Mouse (Mus musculus): ENCODE measurements around the gene Atp6v1c2. TPM values are rescaled to one million over a fixed set of nuclear protein-coding genes. Genes with fewer than 3 reads are reported as not detected.

The Atp6v1c2 gene
- 1 to 10 TPM; 4.4 to 4.6 TPM for total RNA-seq (2021)

DNA sequence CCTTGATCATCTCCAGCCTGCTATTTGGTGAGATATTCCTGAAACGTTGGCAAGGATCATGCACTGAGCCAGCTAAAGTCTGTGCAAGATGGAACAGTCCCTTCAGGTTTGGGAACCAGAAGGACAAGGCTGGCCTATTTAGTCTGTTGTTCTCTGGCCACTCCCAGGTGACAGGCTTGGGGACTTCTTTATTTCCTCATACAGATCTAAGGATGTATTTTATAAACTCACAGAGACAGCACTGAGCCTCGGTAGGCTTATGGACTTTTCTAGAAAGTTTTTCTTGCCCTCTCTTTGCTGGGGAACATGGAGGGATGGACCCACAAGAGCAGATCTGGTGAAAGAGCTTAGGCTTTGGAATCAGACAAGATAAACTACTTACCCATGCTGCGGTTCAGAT, at the start of gene Atp6v1c2:
Gene Atp6v1c2 (minus strand): TSS at position 101 of the 400 bp plus-strand sequence.
- no peak for DNase-seq (ENCODE audit: low spot score in 2 of 2)
- intact Hi-C loops (cut with DNase I) = no loop called here

DNA sequence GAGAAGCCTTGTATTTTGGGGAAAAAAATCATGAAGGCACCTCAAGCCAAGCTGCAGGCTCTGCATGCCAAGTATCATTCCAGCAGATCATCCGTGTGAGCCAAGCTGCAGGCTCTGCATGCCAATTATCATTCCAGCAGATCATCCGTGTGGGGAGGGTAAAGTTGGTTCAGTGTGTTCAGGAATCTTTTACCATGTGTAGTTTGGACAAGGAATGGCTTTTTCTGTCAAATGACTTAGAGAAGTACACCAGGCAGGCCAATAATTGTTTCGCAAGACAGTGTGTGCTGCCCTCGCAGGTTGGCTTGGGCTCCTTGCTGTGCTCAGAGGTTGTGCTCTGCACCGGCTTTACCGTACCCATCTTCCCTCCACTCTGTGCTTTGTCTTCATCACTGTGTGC, 47.4 kb upstream of the Atp6v1c2 start:
- DNase-seq (ENCODE audit: low spot score in 2 of 2) = no peak
- intact Hi-C loops (cut with DNase I) = no loop called here

DNA sequence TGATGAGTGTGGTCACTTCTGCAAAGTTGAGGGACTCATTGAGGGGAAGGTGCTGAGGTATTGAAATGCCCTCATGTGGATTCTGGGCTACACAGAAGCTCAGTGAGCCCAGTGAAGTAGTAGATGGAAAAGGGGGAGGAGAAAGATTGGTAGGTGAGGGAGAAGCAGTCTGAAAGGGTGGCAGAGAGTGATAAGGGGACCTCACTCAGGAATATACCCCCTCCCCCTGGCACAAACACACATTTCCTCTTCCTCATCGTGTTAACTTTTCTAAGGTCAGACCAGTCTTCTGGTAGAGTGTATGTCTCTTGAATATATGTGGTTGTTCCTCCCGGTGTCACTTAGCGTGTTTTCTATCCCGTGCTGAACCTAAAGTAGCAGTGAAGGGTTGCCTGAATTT, 46.1 kb upstream of the Atp6v1c2 start:
- DNase-seq (ENCODE audit: low spot score in 2 of 2) = no peak
- intact Hi-C loops (cut with DNase I) = no loop called here

DNA sequence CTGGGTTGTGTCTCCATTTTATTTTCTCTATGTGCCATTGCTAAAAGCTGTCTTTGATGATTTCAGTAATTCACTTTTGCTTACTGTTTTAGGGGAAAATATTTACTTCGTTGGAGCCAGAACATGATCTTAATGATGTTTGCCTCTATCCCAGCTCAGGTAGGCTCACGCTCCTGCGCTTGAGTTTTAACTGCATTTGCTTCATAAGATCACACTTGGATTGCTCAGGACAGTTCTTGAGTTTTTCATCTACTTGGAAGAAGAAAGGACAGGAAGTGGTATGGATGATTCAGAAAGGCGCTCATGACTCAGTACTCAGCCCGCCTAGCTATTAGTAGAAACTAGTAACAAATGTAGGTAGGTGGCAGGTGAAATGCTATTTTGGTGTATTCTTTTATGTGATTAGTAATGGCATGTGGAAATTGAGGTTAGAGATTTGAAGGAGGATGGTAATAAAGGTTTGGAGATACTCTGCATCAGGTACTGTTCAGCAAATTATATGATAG, 44.4 kb upstream of the Atp6v1c2 start:
- DNase-seq (ENCODE audit: low spot score in 2 of 2) = peak in 1 of 2 experiments; percentile 49
- intact Hi-C loops (cut with DNase I) = no loop called here

DNA sequence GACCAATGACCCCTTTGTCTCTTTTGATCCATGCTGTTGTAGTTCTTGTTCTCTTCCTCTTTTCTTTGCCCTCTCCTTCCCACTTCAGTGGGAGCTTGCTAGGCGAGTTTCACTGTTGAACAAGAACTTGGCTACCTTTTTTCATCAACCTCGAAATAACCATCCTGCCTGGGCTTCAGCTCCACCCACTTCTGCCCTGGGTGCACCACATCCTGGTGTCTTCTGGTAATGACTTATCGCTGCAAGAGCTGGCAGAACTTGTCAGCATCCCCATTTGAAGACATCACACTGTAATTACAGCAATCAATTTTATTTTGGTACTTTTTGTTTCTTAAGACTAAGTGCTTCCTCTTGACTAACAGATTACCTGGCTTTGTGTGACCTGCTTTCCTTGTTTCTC, 43.5 kb upstream of the Atp6v1c2 start:
- no peak for DNase-seq (ENCODE audit: low spot score in 2 of 2)
- intact Hi-C loops (cut with DNase I) = no loop called here

DNA sequence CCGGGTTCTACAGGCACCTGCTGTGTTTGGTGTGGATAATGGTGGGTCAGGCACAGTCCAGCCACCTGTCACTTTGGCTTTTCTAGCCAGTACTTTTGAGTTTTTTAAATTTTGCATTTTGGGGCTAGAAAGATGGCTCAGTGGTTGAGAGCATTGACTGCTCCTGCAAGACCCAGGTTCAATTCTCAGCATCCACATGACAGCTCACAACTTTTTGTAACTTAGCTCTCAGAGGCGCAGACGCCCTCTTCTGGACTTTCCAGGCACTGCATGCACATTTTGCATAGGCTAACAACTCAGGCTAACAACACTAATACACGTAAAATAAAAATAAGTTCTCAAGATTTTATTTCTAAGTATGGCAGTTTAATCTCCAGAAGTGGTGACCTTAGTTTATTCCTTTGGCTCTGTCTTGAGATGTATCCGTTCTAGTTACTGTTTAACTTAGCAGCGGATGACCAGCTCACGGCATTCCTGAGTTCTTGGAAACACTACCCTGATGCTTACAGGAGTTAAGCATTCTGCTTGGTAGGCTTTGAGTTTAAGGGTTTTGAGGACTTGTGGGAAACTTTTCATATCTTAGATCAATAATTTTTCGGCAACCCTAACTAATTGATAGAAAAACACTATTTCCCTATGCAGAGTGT, 42.6 kb upstream of the Atp6v1c2 start:
- intact Hi-C loops (cut with DNase I) = no loop called here
- no peak for DNase-seq (ENCODE audit: low spot score in 2 of 2)

DNA sequence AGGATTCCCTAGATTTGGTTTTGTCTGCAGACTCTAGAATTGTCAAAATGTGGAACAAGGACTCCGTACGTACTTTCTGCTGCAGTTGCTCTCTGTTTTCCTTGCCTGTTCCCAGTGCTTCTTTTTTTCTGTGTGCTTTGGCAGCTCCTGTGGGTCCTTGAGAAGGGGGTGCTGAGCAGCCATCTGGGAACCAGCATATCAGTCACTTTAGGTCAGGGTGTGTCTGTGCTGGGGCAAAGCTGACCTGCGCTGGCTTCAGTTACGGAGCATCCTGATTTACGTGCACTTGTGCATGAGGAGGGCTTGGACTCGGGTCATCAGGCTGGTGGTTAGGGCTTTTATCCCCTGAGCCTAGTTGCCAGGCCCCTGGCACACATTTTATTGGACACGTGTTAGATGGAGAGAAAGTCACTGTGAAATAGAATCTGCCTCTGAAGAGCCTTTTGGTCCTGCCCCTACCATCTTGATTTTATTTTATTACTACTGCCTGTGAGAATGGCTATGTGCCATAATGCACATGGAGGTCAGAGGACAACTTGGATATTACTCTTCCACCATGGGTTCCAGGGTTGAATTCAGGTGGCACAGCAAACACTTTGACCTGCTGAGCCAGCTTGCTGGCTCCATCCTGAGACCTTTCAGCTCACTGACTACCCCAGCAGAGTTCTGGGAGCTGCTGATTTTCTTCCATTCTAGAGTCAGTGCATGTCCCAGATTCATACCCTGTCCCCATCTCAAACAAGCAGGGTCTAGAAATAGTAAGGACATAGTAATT, 40.6 kb upstream of the Atp6v1c2 start:
- no peak for DNase-seq (ENCODE audit: low spot score in 2 of 2)
- intact Hi-C loops (cut with DNase I) = no loop called here

DNA sequence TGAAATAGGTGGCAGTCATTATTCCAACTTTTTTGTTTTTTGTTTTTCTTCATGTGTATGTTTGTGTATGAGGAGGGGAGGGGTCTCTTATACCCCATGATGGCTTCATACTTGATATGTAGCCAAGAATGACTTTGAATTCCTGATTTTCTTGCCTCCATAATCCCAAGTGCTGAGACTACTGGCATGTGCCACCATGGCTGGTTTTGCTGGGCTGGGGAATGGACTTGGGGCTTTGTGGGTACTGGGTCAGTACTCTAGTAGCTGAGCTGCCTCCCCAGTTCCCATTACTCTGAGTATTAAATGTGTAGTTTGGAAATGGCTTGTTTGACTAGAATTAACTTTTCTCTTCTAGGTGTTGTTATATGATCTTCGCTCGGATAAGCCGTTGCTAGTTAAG, 40.0 kb upstream of the Atp6v1c2 start:
- intact Hi-C loops (cut with DNase I) = no loop called here
- no peak for DNase-seq (ENCODE audit: low spot score in 2 of 2)

DNA sequence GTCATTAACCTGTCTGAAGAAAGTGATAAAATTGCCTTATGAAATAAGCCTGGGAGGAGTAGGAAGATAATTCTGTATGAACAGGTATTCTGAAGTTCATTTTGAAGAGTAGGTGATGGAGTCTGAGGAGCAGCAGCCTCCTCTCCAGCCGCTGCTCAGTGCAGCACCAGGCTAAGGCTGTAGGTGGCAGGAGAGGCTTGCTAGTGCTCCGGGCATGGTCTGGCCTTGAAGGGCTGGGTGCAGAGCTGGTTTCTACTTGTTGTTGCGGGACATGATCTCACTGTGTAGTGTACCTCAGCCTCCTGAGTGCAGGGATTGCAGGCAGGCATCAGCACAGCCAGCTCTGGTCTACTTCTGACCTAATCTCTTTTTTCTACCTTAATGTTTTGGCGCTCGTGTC, 37.8 kb upstream of the Atp6v1c2 start:
- intact Hi-C loops (cut with DNase I) = loop anchor here (2.0 kb wide), 2 partner anchors 178 to 442 kb away; partner anchors contain the start of gene Odc1

DNA sequence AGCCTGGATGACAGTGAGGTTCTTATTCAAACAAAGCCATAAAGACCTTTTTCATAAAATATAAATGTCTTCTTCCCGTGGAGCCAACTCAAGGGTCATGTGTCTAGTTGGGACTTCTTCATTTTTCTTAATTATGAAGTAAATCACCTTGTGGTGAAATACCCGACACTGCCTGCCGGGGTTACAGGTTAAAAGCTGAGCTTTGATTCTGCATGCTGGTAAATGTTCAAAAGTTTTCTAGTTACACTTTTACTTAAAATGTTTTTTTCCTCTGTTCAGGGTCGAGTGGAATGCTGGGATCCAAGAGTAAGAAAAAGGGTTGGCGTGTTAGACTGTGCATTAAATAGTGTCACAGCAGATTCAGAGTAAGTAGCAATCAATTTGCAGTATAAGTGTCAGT, 33.2 kb upstream of the Atp6v1c2 start:
- DNase-seq (ENCODE audit: low spot score in 2 of 2) = no peak
- intact Hi-C loops (cut with DNase I) = no loop called here

More for the DNA sequence above, 37.8 kb upstream of the Atp6v1c2 start:
- DNase-seq (ENCODE audit: low spot score in 2 of 2) = peak; percentile 53 to 56

DNA sequence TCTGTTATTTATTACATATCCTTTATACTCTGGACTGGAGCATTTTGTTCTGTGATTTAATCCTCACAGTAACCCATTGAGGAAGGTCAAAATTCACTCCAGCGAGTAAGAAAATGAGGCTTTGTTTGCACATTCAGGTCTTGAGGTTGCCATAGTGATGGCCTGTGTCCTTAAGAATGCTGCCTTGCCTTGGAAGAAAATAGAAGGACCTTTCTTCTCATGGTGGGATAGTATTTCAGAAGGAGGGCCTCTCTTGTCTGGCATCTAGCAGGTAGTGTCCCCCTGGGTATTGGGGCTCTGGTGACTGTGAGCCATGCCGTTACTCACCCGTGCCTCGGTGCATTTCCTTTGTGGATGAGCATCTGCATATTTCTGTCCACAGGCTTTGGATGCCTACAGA, 31.5 kb upstream of the Atp6v1c2 start:
- no peak for DNase-seq (ENCODE audit: low spot score in 2 of 2)
- intact Hi-C loops (cut with DNase I) = no loop called here

DNA sequence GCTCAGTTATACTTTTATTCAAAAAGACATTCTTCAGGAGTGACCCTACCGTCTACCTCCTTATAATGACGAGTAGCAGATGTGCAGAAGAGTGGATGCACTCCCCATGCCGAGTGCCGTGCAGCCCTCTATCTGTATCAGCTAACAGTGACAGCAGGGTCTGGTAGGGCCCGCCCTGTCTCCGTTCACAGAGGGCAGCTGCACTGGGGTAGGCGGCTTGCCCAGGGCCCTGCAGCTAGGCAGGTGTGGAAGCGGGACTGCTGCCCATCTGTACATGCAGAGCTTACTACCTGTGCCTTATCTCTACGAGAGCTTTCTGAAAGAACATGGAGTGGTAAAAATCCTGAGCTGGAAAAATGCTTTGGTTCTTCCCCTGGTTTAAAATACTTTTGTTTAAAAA, 30.9 kb upstream of the Atp6v1c2 start:
- intact Hi-C loops (cut with DNase I) = no loop called here
- no peak for DNase-seq (ENCODE audit: low spot score in 2 of 2)

DNA sequence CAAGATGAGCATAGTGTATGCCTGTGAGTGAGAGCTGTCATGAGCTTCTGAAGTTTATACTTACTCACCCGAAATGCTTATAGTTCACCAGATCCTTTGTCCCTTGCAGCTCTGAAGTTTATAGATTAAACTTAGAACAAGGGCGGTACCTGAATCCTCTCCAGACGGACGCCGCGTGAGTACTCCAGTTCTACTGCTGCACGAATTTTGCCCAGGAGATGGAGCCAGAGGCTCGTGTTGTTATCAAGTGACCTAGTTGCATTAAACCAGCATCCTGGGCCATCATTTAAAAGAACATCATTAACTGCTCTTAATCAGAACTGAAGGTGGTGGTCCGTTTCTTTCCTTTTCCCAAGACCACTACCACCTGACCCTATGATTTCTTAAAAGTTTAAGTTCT, 29.8 kb upstream of the Atp6v1c2 start:
- intact Hi-C loops (cut with DNase I) = no loop called here
- DNase-seq (ENCODE audit: low spot score in 2 of 2) = peak; percentile 27 to 45

DNA sequence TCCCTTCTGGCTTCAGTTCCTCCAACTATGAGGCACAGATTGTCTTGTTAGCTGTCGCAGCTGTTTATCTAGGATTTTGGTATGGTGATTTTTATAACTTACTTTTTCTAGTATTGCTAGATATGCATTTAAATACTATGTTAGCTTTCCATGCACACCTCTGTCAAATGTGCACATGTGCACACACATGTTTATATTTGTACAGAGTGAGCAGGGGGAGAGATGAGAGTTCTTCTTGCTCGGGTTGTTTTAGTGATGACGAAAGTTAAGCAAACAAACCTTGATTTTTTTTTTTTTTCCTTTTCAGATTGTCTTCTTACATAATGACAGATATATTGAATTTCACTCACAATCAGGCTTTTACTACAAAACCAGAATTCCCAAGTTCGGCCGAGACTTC, 28.6 kb upstream of the Atp6v1c2 start:
- intact Hi-C loops (cut with DNase I) = no loop called here
- DNase-seq (ENCODE audit: low spot score in 2 of 2) = no peak

DNA sequence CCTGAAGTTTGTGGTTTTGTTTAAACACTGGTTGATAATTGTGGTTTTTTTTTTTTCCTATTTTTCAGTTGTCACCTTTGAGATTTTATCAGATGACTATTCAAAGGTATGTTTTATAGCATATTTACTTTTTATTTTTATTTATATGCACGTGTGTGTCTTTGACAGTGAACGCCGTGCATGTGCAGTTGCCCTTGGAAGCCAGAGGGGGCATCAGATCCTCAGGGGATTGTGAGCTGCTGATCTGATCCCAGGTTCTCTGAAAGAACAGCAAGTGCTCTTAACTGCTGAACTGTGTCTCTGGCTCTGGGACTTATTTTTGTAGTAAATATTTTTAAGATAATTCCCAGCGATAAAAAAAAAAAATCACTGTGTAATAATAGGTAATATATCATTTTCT, 27.7 kb upstream of the Atp6v1c2 start:
- DNase-seq (ENCODE audit: low spot score in 2 of 2) = no peak
- intact Hi-C loops (cut with DNase I) = no loop called here

DNA sequence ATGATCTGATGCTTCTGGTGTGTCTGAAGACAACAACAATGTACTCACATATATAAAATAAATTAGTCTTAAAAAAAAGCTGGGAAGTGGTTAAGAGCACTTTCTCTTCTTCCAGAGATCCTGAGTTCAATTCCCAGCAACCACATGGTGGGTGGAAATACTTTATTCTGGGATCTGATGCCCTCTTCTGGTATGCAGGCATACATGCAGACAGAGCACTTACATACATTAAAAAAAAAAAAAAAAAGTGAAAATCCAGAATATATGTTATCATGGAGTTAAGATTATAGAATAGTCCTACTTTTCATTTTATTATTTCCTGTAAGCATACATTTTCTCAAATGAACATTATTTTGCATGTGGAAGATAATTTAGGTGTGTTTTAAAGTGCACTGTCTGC, 20.9 kb upstream of the Atp6v1c2 start:
- DNase-seq (ENCODE audit: low spot score in 2 of 2) = no peak
- intact Hi-C loops (cut with DNase I) = loop anchor here (5.0 kb wide), 1 partner anchor 68 kb away; no protein-coding TSS in a partner anchor

DNA sequence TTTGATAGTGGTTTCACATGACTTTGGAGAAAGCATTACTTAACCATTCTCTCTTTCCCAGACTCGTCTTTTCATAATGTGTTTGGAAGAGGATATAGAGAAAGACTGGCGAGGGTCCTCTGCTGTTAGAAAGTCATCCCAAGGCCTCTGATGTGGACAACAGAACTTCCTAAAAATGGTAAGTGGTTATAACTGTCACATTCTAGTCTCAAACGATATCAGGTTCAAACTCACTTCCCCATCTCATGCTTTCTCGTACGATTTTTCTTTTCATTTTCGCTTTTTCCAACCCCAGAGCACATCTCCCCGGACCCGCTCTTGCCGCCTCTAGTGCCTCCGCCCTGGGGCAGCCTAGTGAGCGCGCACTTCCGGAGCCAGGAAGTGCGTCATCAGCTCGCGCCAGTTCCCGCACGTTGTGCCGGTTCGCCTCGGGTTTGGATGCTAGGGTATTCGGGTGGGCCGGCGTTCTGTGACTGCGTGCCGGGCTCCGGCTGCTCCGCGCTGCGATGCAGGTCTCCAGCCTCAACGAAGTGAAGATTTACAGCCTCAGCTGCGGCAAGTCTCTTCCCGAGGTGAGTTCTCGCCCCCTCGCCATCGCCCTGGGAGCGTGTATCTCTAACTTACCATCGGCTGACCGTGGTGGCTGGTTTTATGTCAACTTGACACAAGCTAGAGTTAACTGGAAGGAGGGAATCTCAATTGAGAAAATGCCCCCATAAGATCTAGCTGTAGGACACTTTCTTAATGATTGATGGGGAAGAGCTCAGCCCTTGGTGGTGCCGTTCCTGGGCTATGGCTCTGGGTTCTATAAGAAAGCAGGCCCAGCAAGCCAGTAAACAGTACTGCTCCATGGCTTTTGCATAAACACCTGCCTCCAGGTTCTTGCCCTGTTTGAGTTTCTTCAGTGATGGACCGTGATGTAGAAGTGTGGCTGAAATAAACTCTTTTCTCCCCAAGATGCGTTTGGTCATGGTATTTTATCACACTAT, 19.2 kb upstream of the Atp6v1c2 start, which contains the start of gene Nol10:
Gene Nol10 (plus strand): TSS at position 411 of the 989 bp plus-strand sequence.
- intact Hi-C loops (cut with DNase I) = no loop called here
- DNase-seq (ENCODE audit: low spot score in 2 of 2) = peak; percentile 92 to 93

DNA sequence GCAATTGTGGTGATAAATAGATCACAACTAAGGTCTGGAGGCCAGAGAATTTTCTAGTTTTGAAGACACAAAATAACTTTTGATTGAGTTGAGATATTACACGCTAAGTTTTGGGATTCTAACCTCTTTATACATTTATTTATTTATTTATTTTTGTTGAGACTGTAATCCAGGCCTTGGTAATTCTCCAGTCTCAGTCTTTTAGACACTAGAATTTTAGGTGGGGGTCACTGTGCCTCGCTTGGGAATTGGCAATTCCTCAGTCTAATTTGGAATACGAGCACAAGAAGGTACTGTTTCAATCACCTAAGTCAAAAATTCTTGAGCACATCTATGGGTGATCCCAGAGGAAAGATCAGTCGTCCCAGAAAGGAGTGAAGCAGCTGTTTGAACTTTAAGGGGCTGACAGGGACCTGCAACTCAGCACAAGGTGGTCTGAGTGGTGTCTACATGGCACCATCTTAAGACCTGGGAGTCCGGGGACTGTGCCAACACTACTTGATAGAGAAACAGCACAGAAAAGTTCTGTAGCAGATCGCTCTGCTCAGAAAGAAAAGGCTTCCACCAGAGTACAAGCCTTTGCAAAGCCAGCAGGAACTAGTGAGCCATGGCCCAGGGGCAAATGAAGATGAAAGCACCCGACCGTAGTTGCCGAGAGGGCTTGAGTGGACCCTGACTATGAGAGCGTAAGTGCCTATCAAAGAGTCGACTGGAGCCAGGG, 18.3 kb upstream of the Atp6v1c2 start:
- DNase-seq (ENCODE audit: low spot score in 2 of 2) = no peak
- intact Hi-C loops (cut with DNase I) = no loop called here

All from left cerebral cortex, postnatal 25 days (tissue).